Mouse (Mus musculus) heart, postnatal 36 days (tissue): Measurements from ENCODE around the gene Olfr166. TPM values are rescaled to one million over a fixed set of nuclear protein-coding genes. Genes with fewer than 3 reads are reported as not detected.
"Not testable (repeated sequence)": the region's sequence is repeated elsewhere in the genome, so short reads cannot be mapped to it uniquely, and the experiment has no call there.

Experiments used
- DNase-seq, 2 experiments: peaks; one replicate each; pipeline ENCODE4 v3.0.0; 2021 to 2022
- intact Hi-C: fragments of 180-260 bp; cut with DNase I; formaldehyde crosslinking; loops from one replicate; pipeline ENCODE4 v1.15.1; 2025
- total RNA-seq, 2 experiments: library from RNA; stranded (reverse); gene quantifications; 2 replicates each; pipeline ENCODE4 v1.2.3; 2021

The Olfr166 gene
- not detected for total RNA-seq

GRCm38 (mm10) chr16:19483394-19483793, at the start of gene Olfr166:
TSS of gene Olfr166 (plus strand) at chr16:19483694.
- intact Hi-C loops: no loop called here
- DNase-seq: no peak

- intact Hi-C loops, DNase-seq: not testable (repeated sequence)
Observed at GRCm38 (mm10) chr16:19458741-19459140, 24.8 kb upstream of the Olfr166 start.

- intact Hi-C loops: no loop called here
Observed at GRCm38 (mm10) chr16:19464365-19464764, 19.1 kb upstream of the Olfr166 start.

GRCm38 (mm10) chr16:19522166-19522565, 38.7 kb downstream of the Olfr166 start, which contains the start of gene Olfr167:
TSS of gene Olfr167 (minus strand) at chr16:19522266.
- intact Hi-C loops: no loop called here

More at GRCm38 (mm10) chr16:19464365-19464764, 19.1 kb upstream of the Olfr166 start:
- DNase-seq: no peak

GRCm38 (mm10) chr16:19535455-19535854, 52.0 kb downstream of the Olfr166 start, which contains the start of gene Olfr168:
TSS of gene Olfr168 (minus strand) at chr16:19535555.
- no peak for DNase-seq
- intact Hi-C loops: no loop called here

More at GRCm38 (mm10) chr16:19522166-19522565, 38.7 kb downstream of the Olfr166 start, which contains the start of gene Olfr167:
- no peak for DNase-seq

Other genes with a start within 250 kb of the Olfr166 start
- not detected for gene Olfr164, start 169.6 kb upstream of the Olfr166 start, total RNA-seq
- not detected for gene Olfr165, start 60.6 kb upstream of the Olfr166 start, total RNA-seq
- gene Olfr167, start 38.6 kb downstream of the Olfr166 start, total RNA-seq: not detected
- gene Olfr168, start 51.9 kb downstream of the Olfr166 start, total RNA-seq: not detected
- gene Olfr169, start 88.1 kb downstream of the Olfr166 start, total RNA-seq: not detected
- not detected for gene Olfr170, start 128.2 kb downstream of the Olfr166 start, total RNA-seq
- not detected for gene Olfr171, start 146.2 kb downstream of the Olfr166 start, total RNA-seq
- gene Lamp3, start 222.7 kb downstream of the Olfr166 start, total RNA-seq: not detected